Mouse (Mus musculus) kidney, embryonic 15.5 days (tissue): ENCODE results near the gene Ccdc114. TPM values are rescaled to one million over a fixed set of nuclear protein-coding genes. Genes with fewer than 3 reads are reported as not detected.

ENCODE experiments used
- polyA plus RNA-seq: library from polyadenylated mRNA; unstranded; fragments of >200 nt; fragmentation: Nextera tagmentation; extraction: Ambion mirVana; gene quantifications from 2 replicates; pipeline ENCODE4 v1.2.1, GENCODE M21; 2015

The Ccdc114 gene
- polyA plus RNA-seq, 1 experiment from 2014 or later = 12.2 TPM

Other genes with a start within 250 kb of the Ccdc114 start
- gene Ntn5, start 240.1 kb upstream of the Ccdc114 start, polyA plus RNA-seq = 0.21 and 0.24 TPM in 2 replicates
- 0.19 and 0.29 TPM in 2 replicates for gene Sec1, start 229.7 kb upstream of the Ccdc114 start, polyA plus RNA-seq
- gene Car11, start 224.2 kb upstream of the Ccdc114 start, polyA plus RNA-seq = 8.6 and 8.8 TPM in 2 replicates
- 3.7 and 4.7 TPM in 2 replicates for gene Dbp, start 219.0 kb upstream of the Ccdc114 start, polyA plus RNA-seq
- 1,132 and 1,166 TPM in 2 replicates for gene Rpl18, start 208.6 kb upstream of the Ccdc114 start, polyA plus RNA-seq
- gene Sphk2, start 206.1 kb upstream of the Ccdc114 start, polyA plus RNA-seq = 28.1 and 33.7 TPM in 2 replicates
- gene Fam83e, start 202.9 kb upstream of the Ccdc114 start, polyA plus RNA-seq = 1.4 and 2.5 TPM in 2 replicates
- gene Spaca4, start 198.3 kb upstream of the Ccdc114 start, polyA plus RNA-seq = not detected in 2 replicates
- gene Lmtk3, start 140.3 kb upstream of the Ccdc114 start, polyA plus RNA-seq = 2.5 and 3.1 TPM in 2 replicates
- gene Sult2b1, start 139.4 kb upstream of the Ccdc114 start, polyA plus RNA-seq = 2.8 and 3.2 TPM in 2 replicates
- gene Cyth2, start 109.5 kb upstream of the Ccdc114 start, polyA plus RNA-seq = 130 and 132 TPM in 2 replicates
- 1.4 and 1.6 TPM in 2 replicates for gene Kcnj14, start 99.3 kb upstream of the Ccdc114 start, polyA plus RNA-seq
- gene Grwd1, start 93.1 kb upstream of the Ccdc114 start, polyA plus RNA-seq = 82.5 and 86.3 TPM in 2 replicates
- 83.8 and 89.1 TPM in 2 replicates for gene Kdelr1, start 51.3 kb upstream of the Ccdc114 start, polyA plus RNA-seq
- gene Grin2d, start 45.7 kb upstream of the Ccdc114 start, polyA plus RNA-seq = 0.42 and 0.47 TPM in 2 replicates
- 0.93 and 1.1 TPM in 2 replicates for gene Syngr4, start 27.4 kb upstream of the Ccdc114 start, polyA plus RNA-seq
- gene Tmem143, start 27.1 kb upstream of the Ccdc114 start, polyA plus RNA-seq = 6.2 and 6.5 TPM in 2 replicates
- 164 and 194 TPM in 2 replicates for gene Emp3, start 2.7 kb upstream of the Ccdc114 start, polyA plus RNA-seq
- gene Abcc6, start 106.2 kb downstream of the Ccdc114 start, polyA plus RNA-seq = 0.93 and 1.1 TPM in 2 replicates
- 39.9 and 40.4 TPM in 2 replicates for gene Nomo1, start 109.6 kb downstream of the Ccdc114 start, polyA plus RNA-seq
- 0.21 and 0.37 TPM in 2 replicates for gene Kcnj11, start 176.7 kb downstream of the Ccdc114 start, polyA plus RNA-seq